Mouse (Mus musculus): ENCODE results near the gene Fndc3a. TPM values are rescaled to one million over a fixed set of nuclear protein-coding genes. Genes with fewer than 3 reads are reported as not detected.

The Fndc3a gene
- total RNA-seq, 2 experiments from 2014 or later: 52.8 to 52.9 TPM

DNA sequence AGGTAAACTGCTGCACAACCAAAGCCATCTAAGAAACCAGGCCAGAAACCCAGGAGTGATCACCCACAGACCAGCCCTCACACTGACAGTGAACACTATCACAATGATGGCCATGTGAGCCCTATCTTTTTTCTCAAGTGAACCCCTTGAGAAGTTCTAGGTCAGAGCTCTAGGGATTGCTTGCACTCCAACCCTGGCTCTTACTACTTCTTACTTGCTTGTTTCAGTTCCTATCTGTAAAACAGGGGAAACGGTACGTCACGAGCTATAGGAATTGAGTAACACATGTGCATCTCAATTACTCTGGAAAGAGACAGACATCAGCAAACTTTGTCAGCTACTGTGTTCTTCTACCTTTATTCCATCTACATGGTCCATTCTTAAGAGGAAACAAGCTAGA lies 128.8 kb downstream of the Fndc3a start:
- intact Hi-C loops (cut with DNase I): loop anchor here (5.0 kb wide), 1 partner anchor 421 kb away; no protein-coding TSS in a partner anchor
- DNase-seq (ENCODE audit: low spot score in 2 of 2): no peak

DNA sequence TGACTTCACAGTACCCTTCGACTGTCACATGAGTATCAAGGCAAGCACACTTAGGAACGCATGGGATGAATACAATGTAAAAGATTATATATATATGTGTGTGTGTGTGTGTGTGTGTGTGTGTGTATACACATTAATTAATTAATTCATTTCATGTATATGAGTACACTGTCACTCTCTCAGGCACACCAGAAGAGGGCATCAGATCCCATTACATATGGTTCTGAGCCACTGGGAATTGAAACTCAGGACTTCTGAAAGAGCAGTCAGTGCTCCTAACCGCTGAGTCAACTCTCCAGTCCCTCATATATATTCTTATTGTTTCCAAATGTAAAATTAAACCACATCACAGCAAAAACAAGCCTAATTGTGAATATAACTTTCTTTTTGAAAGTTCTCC lies 133.5 kb downstream of the Fndc3a start:
- intact Hi-C loops (cut with DNase I): loop anchor here (10.0 kb wide), 1 partner anchor 519 kb away; no protein-coding TSS in a partner anchor
- DNase-seq (ENCODE audit: low spot score in 2 of 2): no peak

DNA sequence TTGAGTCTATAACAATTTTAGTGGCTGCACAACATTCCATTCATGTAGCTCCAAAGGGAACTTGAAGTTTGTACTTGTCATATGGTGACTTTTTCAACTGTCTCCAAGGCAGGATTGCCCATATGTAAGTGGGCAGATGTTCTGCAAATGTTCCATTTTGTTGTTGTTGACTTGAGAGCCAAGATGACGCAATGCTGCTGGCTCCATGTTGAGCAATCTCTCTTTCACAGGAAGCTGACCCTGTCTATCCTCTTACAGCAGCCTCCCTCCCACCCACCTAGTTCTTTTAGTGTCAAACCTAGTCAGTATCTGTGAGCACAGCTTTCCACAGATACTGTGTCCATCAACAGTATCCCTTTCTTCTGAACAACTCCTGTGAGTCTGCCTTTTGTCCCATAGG lies 145.9 kb downstream of the Fndc3a start:
- DNase-seq (ENCODE audit: low spot score in 2 of 2): no peak
- intact Hi-C loops (cut with DNase I): no loop called here

DNA sequence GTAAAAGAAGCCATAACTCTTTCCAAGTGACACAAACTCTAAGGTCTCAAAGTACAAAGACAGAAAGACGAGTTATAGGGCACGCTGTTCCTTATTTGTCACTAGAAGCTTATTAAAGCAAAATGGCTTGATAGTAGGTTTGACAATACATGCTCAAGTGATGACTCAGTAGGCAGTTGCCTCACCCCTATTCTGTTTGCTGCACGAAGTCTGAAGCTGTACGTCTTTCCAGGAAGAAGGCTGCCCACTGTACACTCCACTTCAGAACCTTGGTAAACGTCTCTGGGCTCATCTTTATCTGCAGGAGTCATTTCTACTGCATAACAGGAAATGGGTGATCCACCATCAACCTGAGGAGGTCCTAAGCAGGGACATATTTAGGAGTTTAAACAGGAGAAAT lies 151.0 kb downstream of the Fndc3a start:
- no peak for DNase-seq (ENCODE audit: low spot score in 2 of 2)
- intact Hi-C loops (cut with DNase I): no loop called here

- intact Hi-C loops (cut with DNase I): no loop called here
- no peak for DNase-seq (ENCODE audit: low spot score in 2 of 2)
Observed at GRCm38 (mm10) chr14:72555846-72556245, 154.0 kb downstream of the Fndc3a start.

- no peak for DNase-seq (ENCODE audit: low spot score in 2 of 2)
- intact Hi-C loops (cut with DNase I): no loop called here
Observed at GRCm38 (mm10) chr14:72536392-72537017, 173.3 kb downstream of the Fndc3a start.

DNA sequence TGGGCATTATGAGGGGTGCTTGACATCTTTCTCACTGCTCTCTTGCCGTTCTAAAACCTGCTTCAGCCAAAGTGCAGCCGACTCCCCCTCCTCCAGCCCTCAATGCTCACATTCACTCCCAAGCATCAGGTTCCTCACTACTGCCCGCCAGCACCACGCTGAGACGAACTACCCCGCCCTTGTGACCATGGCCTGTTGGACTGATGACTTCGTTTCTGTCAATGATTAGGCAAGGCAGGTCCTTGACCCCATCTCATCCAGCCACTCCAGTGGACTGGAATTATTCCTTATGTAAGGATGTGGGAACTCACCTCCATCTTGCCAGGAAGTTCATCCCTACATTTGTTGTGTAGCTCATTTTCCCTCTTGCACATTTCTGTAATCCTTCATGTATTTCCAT lies 175.9 kb downstream of the Fndc3a start:
- DNase-seq (ENCODE audit: low spot score in 2 of 2): no peak
- intact Hi-C loops (cut with DNase I): loop anchor here (5.0 kb wide), 1 partner anchor 463 kb away; no protein-coding TSS in a partner anchor

GRCm38 (mm10) chr14:72532028-72532917 lies 177.5 kb downstream of the Fndc3a start:
- peak; percentile 14 to 22 for DNase-seq (ENCODE audit: low spot score in 2 of 2)
- intact Hi-C loops (cut with DNase I): loop anchor here (5.0 kb wide), 1 partner anchor 465 kb away; no protein-coding TSS in a partner anchor

- intact Hi-C loops (cut with DNase I): no loop called here
- DNase-seq (ENCODE audit: low spot score in 2 of 2): no peak
Observed at GRCm38 (mm10) chr14:72527126-72527525, 182.7 kb downstream of the Fndc3a start.

GRCm38 (mm10) chr14:72519561-72519960 lies 190.2 kb downstream of the Fndc3a start:
- intact Hi-C loops (cut with DNase I): loop anchor here (5.0 to 10.0 kb wide), 2 partner anchors 142 to 1745 kb away; no protein-coding TSS in a partner anchor
- DNase-seq (ENCODE audit: low spot score in 2 of 2): no peak

DNA sequence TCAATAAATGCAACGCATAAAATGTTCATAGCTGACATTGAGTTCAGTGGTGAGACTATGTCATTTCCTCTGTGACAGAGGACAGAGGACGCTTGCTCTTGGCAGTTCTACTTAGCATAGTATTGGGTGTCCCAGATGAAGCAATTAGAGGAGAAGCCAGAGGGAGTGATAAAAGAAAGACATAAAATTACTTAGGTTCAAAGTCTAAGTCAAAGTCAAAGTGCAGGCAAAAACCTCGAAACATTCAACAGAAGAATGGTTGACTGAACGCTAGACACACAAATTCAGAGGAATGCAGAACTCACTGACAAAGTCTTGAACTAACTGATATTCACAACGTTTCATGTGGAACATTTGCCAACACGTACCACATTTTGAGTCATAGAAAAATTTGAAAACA lies 191.0 kb downstream of the Fndc3a start:
- intact Hi-C loops (cut with DNase I): loop anchor here (5.0 to 10.0 kb wide), 2 partner anchors 141 to 1744 kb away; no protein-coding TSS in a partner anchor
- DNase-seq (ENCODE audit: low spot score in 2 of 2): no peak

DNA sequence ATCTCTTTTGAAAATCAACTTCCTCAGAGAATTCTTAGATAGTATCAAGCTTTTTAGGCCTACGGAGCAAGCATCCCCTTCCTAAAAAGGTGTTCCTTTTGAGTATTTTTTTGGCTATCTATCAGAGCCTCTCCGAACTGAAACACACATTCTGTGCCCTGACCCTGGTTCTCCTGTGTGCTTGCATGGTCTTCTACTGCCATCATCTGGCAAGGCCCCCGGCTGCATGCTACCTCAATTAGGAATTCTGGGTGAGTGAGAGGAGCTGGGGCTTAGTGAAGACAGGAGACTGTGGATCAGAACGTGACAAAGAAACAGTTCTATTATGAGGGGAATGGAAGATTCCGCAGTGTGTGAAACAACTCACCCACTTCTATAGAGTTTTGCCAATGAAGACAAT lies 193.4 kb downstream of the Fndc3a start:
- intact Hi-C loops (cut with DNase I): loop anchor here (5.0 to 10.0 kb wide), 2 partner anchors 139 to 1742 kb away; no protein-coding TSS in a partner anchor
- peak; percentile 20 to 54 for DNase-seq (ENCODE audit: low spot score in 2 of 2)

GRCm38 (mm10) chr14:72506723-72507420 lies 202.9 kb downstream of the Fndc3a start:
- DNase-seq (ENCODE audit: low spot score in 2 of 2): no peak
- intact Hi-C loops (cut with DNase I): no loop called here

- no peak for DNase-seq (ENCODE audit: low spot score in 2 of 2)
- intact Hi-C loops (cut with DNase I): no loop called here
Observed at GRCm38 (mm10) chr14:72506018-72506722, 203.6 kb downstream of the Fndc3a start.

DNA sequence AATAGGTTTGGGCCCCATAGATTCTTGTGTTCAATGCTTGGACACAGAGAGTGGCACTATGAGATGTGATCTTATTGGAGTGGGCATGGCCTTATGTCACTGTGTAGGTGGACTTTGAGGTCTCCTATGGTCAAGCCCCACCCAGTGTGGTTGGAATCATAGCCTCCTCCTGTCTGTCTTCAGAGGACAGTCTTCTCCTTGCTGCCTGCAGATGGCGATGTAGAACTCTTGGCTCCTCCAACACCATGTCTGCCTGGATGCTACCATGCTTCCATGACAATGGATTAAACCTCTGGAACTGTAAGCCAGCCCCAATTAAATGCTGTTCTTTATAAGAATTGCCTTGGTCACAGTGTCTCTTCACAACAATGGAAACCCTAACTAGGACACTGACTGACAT lies 204.8 kb downstream of the Fndc3a start:
- DNase-seq (ENCODE audit: low spot score in 2 of 2): no peak
- intact Hi-C loops (cut with DNase I): no loop called here

DNA sequence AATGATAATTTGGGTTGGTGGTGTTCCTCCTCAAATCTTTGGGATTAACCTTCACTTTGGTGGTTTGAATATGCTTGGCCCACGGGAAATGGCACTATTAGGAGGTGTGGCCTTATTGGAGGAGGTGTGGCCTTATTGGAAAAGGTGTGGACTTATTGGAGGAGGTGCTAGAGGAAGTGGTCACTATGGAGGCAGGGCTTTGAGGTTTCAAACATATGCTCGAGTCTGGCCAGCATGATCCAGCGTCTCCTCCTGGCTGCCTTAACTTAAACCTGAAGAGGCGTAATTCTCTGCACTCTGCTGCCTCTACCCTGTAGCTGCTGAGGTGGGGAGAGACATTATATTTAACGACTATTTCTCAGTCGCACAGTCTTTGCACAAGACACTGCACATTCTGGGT lies 206.6 kb downstream of the Fndc3a start:
- intact Hi-C loops (cut with DNase I): no loop called here
- DNase-seq (ENCODE audit: low spot score in 2 of 2): no peak

- intact Hi-C loops (cut with DNase I): no loop called here
- no peak for DNase-seq (ENCODE audit: low spot score in 2 of 2)
Observed at GRCm38 (mm10) chr14:72493775-72494174, 216.0 kb downstream of the Fndc3a start.

GRCm38 (mm10) chr14:72491738-72492137 lies 218.1 kb downstream of the Fndc3a start, which contains the start of gene Gm9195:
TSS of gene Gm9195 (minus strand) at chr14:72491838.
- no peak for DNase-seq (ENCODE audit: low spot score in 2 of 2)
- intact Hi-C loops (cut with DNase I): no loop called here

DNA sequence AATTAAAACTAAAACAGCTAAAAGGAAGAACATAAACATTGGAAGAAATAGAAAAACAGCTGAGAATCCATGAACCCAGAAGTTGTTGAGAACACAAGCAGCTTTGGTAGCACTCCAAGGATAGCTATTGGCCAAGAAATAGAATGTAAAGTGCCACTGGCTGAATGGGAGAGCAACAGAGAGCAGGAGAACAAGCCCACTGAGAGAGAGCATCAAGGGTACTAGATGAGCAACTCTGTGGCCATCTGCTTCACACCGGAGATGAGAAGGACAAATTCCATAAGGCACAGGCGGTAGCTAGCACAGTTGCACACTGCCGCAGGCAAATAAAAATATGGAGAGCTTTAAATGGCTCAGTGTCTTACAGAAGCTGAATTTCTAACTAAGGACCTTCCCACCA lies 219.4 kb downstream of the Fndc3a start:
- intact Hi-C loops (cut with DNase I): no loop called here
- peak; percentile 12 to 24 for DNase-seq (ENCODE audit: low spot score in 2 of 2)
